In genomic region chr5:108550207-108550594, GRCm38 (mm10) we compare ENCODE assay signal across 10 mouse cellular contexts. TPM values are rescaled to one million over a fixed set of nuclear protein-coding genes. Genes with fewer than 3 reads are reported as not detected.
DNase-seq lines count a peak whose midpoint lies in the region; ATAC-seq lines count a peak whose summit lies in the region.
"Had no signal": no experiment of that assay in that cellular context is flagged by ENCODE, and none has a peak within 500 bp of the region (broad histone marks: within the 10 kb centered on the region; RNA-seq: fewer than 3 reads in every experiment).

No protein-coding gene starts in this region.

- 1% methylated on average over 16 of the region's 16 CpGs for WGBS in heart, embryonic 15.5 days
- 1% methylated on average over 16 of the region's 16 CpGs for WGBS in forebrain, embryonic 16.5 days
- WGBS in midbrain, embryonic 12.5 days, result 0% methylated on average over 16 of the region's 16 CpGs

- no peaks in the 10 kb centered on the region for H3K9me3 ChIP-seq in heart, embryonic 15.5 days (replicated peaks)
- no peaks in the 10 kb centered on the region for H3K9me3 ChIP-seq in forebrain, embryonic 16.5 days (ENCODE audit: control insufficient read depth, low read length)
- no peaks in the 10 kb centered on the region for H3K9me3 ChIP-seq in midbrain, embryonic 12.5 days
- H3K9me3 ChIP-seq: G1E had no signal

- peak overlapping the region; percentile 71 for H3K4me2 ChIP-seq in heart, embryonic 15.5 days
- peak overlapping the region; percentile 84 for H3K4me2 ChIP-seq in forebrain, embryonic 16.5 days (ENCODE audit: low read length)
- peak overlapping the region; percentile 65 for H3K4me2 ChIP-seq in midbrain, embryonic 12.5 days (replicated peaks)

- H3K27me3 ChIP-seq in heart, embryonic 15.5 days, result peaks cover 38% of the 10 kb centered on the region
- peaks cover 7% of the 10 kb centered on the region; the same call in 1 of the 2 replicates for H3K27me3 ChIP-seq in forebrain, embryonic 16.5 days (replicated peaks; ENCODE audit: control insufficient read depth, insufficient read depth, low read length)
- H3K27me3 ChIP-seq in midbrain, embryonic 12.5 days, result peaks cover 48% of the 10 kb centered on the region

- H3K9ac ChIP-seq in heart, embryonic 15.5 days, result no peak overlapping the region
- peak overlapping the region; percentile 82 for H3K9ac ChIP-seq in forebrain, embryonic 16.5 days (replicated peaks; ENCODE audit: low read depth, low read length)
- H3K9ac ChIP-seq in midbrain, embryonic 12.5 days (replicated peaks), result peak overlapping the region; percentile 50; the same call in 1 of the 2 replicates
- H3K9ac ChIP-seq: liver, embryonic 14.5 days had no signal

- no peak for DNase-seq in heart, postnatal 14 days
- peak; percentile 41 for DNase-seq in MN1 (ENCODE audit: low spot score)
- DNase-seq in gastrocnemius, postnatal 36 days, result no peak
- no peak for DNase-seq in adrenal gland, postnatal 4 days (ENCODE audit: low spot score in 2 of 2)

- no peaks in the 10 kb centered on the region for H3K36me3 ChIP-seq in heart, embryonic 15.5 days
- H3K36me3 ChIP-seq in forebrain, embryonic 16.5 days (ENCODE audit: control insufficient read depth, insufficient read depth), result no peaks in the 10 kb centered on the region
- H3K36me3 ChIP-seq in midbrain, embryonic 12.5 days, result no peaks in the 10 kb centered on the region
- H3K36me3 ChIP-seq: G1E had no signal

- no peak overlapping the region for H3K27ac ChIP-seq in heart, embryonic 15.5 days
- H3K27ac ChIP-seq in forebrain, embryonic 16.5 days (ENCODE audit: low read length), result peak overlapping the region; percentile 24; the same call in 1 of the 2 replicates
- H3K27ac ChIP-seq in midbrain, embryonic 12.5 days (replicated peaks), result no peak overlapping the region
- H3K27ac ChIP-seq: liver, embryonic 14.5 days had no signal

- peak overlapping the region; percentile 39 for H3K4me3 ChIP-seq in heart, embryonic 15.5 days
- H3K4me3 ChIP-seq in forebrain, embryonic 16.5 days (replicated peaks; ENCODE audit: low read length), result peak overlapping the region; percentile 65
- H3K4me3 ChIP-seq in midbrain, embryonic 12.5 days, result peak overlapping the region; percentile 46

- intact Hi-C loops in heart, postnatal 14 days (cut with DNase I), result no loop called here
- intact Hi-C loops in gastrocnemius, postnatal 36 days (cut with DNase I), result loop anchor here (10.0 kb wide), 1 partner anchor 125 kb away; no protein-coding TSS in a partner anchor

- no peak for ATAC-seq in heart, embryonic 15.5 days (replicated peaks; ENCODE audit: insufficient number of reproducible peaks, insufficient read depth, low FRiP score, low read depth)
- ATAC-seq in forebrain, embryonic 16.5 days, result peak; percentile 66
- ATAC-seq in midbrain, embryonic 12.5 days (ENCODE audit: low FRiP score, low read depth), result peak; percentile 59
- no peak for ATAC-seq in megakaryocyte-erythroid progenitor cell, adult 5-6 weeks (replicated peaks; ENCODE audit: low FRiP score, low TSS enrichment, poor library complexity, severe bottlenecking)

- peaks cover 11% of the 10 kb centered on the region for H3K4me1 ChIP-seq in heart, embryonic 15.5 days (replicated peaks)
- H3K4me1 ChIP-seq in forebrain, embryonic 16.5 days (replicated peaks; ENCODE audit: control insufficient read depth, insufficient read depth, low read length), result peaks cover 10% of the 10 kb centered on the region
- peaks cover 9% of the 10 kb centered on the region for H3K4me1 ChIP-seq in midbrain, embryonic 12.5 days

RNA-seq across cellular contexts. Expression of gene Cplx1, which starts 0.4 kb away (rescaled TPM):
- polyA plus RNA-seq in heart, embryonic 15.5 days (2015; fragmentation: Nextera tagmentation; extraction: Ambion mirVana), result 0.66 and 1.9 TPM in 2 replicates
- under 1 TPM in 1 of 2 experiments, not detected in 1; 0.26 TPM for total RNA-seq in heart, postnatal 14 days (2021)
- polyA plus RNA-seq in forebrain, embryonic 16.5 days (2015; fragmentation: Nextera tagmentation; extraction: Ambion mirVana), result 108 and 112 TPM in 2 replicates
- polyA plus RNA-seq in midbrain, embryonic 12.5 days (2016; fragmentation: Nextera tagmentation; extraction: Ambion mirVana), result 11.2 and 11.4 TPM in 2 replicates
- total RNA-seq in gastrocnemius, postnatal 36 days (2021), result not detected
- total RNA-seq in adrenal gland, postnatal 4 days (2021), result 10 to 100 TPM in 1 of 2 experiments, 1 to 10 TPM in 1; 8.7 to 13.1 TPM
- not detected in 2 replicates for total RNA-seq in megakaryocyte-erythroid progenitor cell, adult 5-6 weeks (2014; fragmentation: Nextera tagmentation)
- total RNA-seq in megakaryocyte-erythroid progenitor cell, adult 5-6 weeks (2017), result not detected in 2 replicates
- polyA plus RNA-seq: G1E; liver, embryonic 14.5 days had no signal

Comparison
In these comparisons a context has a peak if more than half of its experiments do, and no peak if none do; other contexts are left out.
1. ATAC-seq: peak in forebrain, embryonic 16.5 days (single experiment) and midbrain, embryonic 12.5 days (single experiment); none in heart, embryonic 15.5 days (single experiment) and megakaryocyte-erythroid progenitor cell, adult 5-6 weeks (single experiment).
2. RNA of gene Cplx1, which starts 0.4 kb away (total RNA-seq): 8.7 to 13.1 TPM in adrenal gland, postnatal 4 days; 0.26 TPM in heart, postnatal 14 days, not detected in gastrocnemius, postnatal 36 days and not detected in megakaryocyte-erythroid progenitor cell, adult 5-6 weeks; every median in the first group is over 4 times any median in the second.
3. Peak in every context shown above with its lines, with median percentiles within 50 percentile points of each other: H3K4me2 ChIP-seq and H3K4me3 ChIP-seq.